Mouse (Mus musculus) heart, postnatal 36 days (tissue): ENCODE results near the gene Snph. TPM values are rescaled to one million over a fixed set of nuclear protein-coding genes. Genes with fewer than 3 reads are reported as not detected.

ENCODE experiments used
- DNase-seq, 2 experiments: peaks; one replicate each; pipeline ENCODE4 v3.0.0; 2021 to 2022
- intact Hi-C: fragments of 180-260 bp; cut with DNase I; formaldehyde crosslinking; loops from one replicate; pipeline ENCODE4 v1.15.1; 2025
- total RNA-seq, 2 experiments: library from RNA; stranded (reverse); gene quantifications; 2 replicates each; pipeline ENCODE4 v1.2.3; 2021

Gene Snph
- total RNA-seq, 2 experiments from 2014 or later = 4.0 to 4.8 TPM

- DNase-seq = no peak
- intact Hi-C loops = no loop called here
These were observed 26.9 kb downstream of the Snph start for GRCm38 (mm10) chr2:151605437-151605987.

GRCm38 (mm10) chr2:151603630-151604029 lies 28.8 kb downstream of the Snph start:
- DNase-seq = no peak
- intact Hi-C loops = no loop called here

GRCm38 (mm10) chr2:151602106-151602505 lies 30.3 kb downstream of the Snph start:
- intact Hi-C loops = no loop called here
- no peak for DNase-seq

- intact Hi-C loops = no loop called here
- DNase-seq = no peak
These were observed 34.3 kb downstream of the Snph start for GRCm38 (mm10) chr2:151598068-151598467.

GRCm38 (mm10) chr2:151587306-151587705 lies 45.1 kb downstream of the Snph start:
- intact Hi-C loops = no loop called here
- no peak for DNase-seq

GRCm38 (mm10) chr2:151586807-151587206 lies 45.6 kb downstream of the Snph start:
- no peak for DNase-seq
- intact Hi-C loops = no loop called here

GRCm38 (mm10) chr2:151585934-151586333 lies 46.5 kb downstream of the Snph start:
- intact Hi-C loops = no loop called here
- no peak for DNase-seq

GRCm38 (mm10) chr2:151580945-151581344 lies 51.4 kb downstream of the Snph start:
- DNase-seq = no peak

GRCm38 (mm10) chr2:151579183-151579582 lies 53.2 kb downstream of the Snph start:
- no peak for DNase-seq
- intact Hi-C loops = loop anchor here (5.0 kb wide), 1 partner anchor 163 kb away; the partner anchor contains the start of gene Psmf1

More at GRCm38 (mm10) chr2:151580945-151581344, 51.4 kb downstream of the Snph start:
- intact Hi-C loops = loop anchor here (5.0 kb wide), 1 partner anchor 96 kb away; no protein-coding TSS in a partner anchor

GRCm38 (mm10) chr2:151575699-151576389 lies 56.5 kb downstream of the Snph start:
- intact Hi-C loops = loop anchor here (2.0 to 5.0 kb wide), 3 partner anchors 33 to 166 kb away; partner anchors contain the start of genes Fkbp1a, Nsfl1c and Psmf1
- peak; percentile 83 to 85 for DNase-seq

GRCm38 (mm10) chr2:151575119-151575698 lies 57.2 kb downstream of the Snph start:
- DNase-seq = peak; percentile 12 to 25
- intact Hi-C loops = loop anchor here (2.0 to 5.0 kb wide), 2 partner anchors 32 to 167 kb away; partner anchors contain the start of genes Fkbp1a and Psmf1

GRCm38 (mm10) chr2:151574607-151575006 lies 57.8 kb downstream of the Snph start:
- intact Hi-C loops = loop anchor here (2.0 to 5.0 kb wide), 2 partner anchors 32 to 168 kb away; partner anchors contain the start of genes Fkbp1a and Psmf1

GRCm38 (mm10) chr2:151573667-151574066 lies 58.7 kb downstream of the Snph start:
- no peak for DNase-seq
- intact Hi-C loops = loop anchor here (2.0 kb wide), 1 partner anchor 31 kb away; the partner anchor contains the start of gene Fkbp1a

More at GRCm38 (mm10) chr2:151574607-151575006, 57.8 kb downstream of the Snph start:
- DNase-seq = no peak

- no peak for DNase-seq
- intact Hi-C loops = no loop called here
These were observed 60.3 kb downstream of the Snph start, which contains the start of gene Sdcbp2 for GRCm38 (mm10) chr2:151571873-151572700. TSS of gene Sdcbp2 (plus strand) at chr2:151572622.

GRCm38 (mm10) chr2:151569452-151569851 lies 62.9 kb downstream of the Snph start:
- no peak for DNase-seq
- intact Hi-C loops = no loop called here

GRCm38 (mm10) chr2:151566856-151567255 lies 65.5 kb downstream of the Snph start:
- DNase-seq = no peak
- intact Hi-C loops = no loop called here

GRCm38 (mm10) chr2:151564986-151565385 lies 67.4 kb downstream of the Snph start:
- DNase-seq = no peak
- intact Hi-C loops = no loop called here

- intact Hi-C loops = no loop called here
- DNase-seq = no peak
These were observed 68.4 kb downstream of the Snph start for GRCm38 (mm10) chr2:151564006-151564405.

GRCm38 (mm10) chr2:151562930-151563921 lies 69.2 kb downstream of the Snph start:
- DNase-seq = no peak
- intact Hi-C loops = loop anchor here (2.0 kb wide), 1 partner anchor 16 kb away; no protein-coding TSS in a partner anchor
